Mouse (Mus musculus): ENCODE measurements around the gene Abcc9. TPM values are rescaled to one million over a fixed set of nuclear protein-coding genes. Genes with fewer than 3 reads are reported as not detected.

Abcc9 gene
- polyA plus RNA-seq, 1 experiment from 2014 or later, result 1.9 TPM

GRCm38 (mm10) chr6:142540561-142541160 is 161.5 kb downstream of the Abcc9 start:
- no peak for ATAC-seq
- no peaks in the 10 kb centered on the region for H3K36me3 ChIP-seq (ENCODE audit: control insufficient read depth, insufficient read depth, low read length)
- no peaks in the 10 kb centered on the region for H3K4me1 ChIP-seq (ENCODE audit: control insufficient read depth, insufficient read depth, low read length)
- H3K9me3 ChIP-seq (replicated peaks; ENCODE audit: control insufficient read depth, low read length), result no peaks in the 10 kb centered on the region
- H3K27ac ChIP-seq (ENCODE audit: low read depth, low read length), result no peak overlapping the region
- H3K4me3 ChIP-seq (ENCODE audit: low read depth, low read length), result no peak overlapping the region
- no peak for DNase-seq (ENCODE audit: low spot score)
- WGBS, result 89% methylated on average over 10 of the region's 10 CpGs
- H3K9ac ChIP-seq (ENCODE audit: low read length), result no peak overlapping the region
- no peak overlapping the region for H3K4me2 ChIP-seq (ENCODE audit: low read length)
- H3K27me3 ChIP-seq (replicated peaks; ENCODE audit: control insufficient read depth, insufficient read depth, low read length), result no peaks in the 10 kb centered on the region

GRCm38 (mm10) chr6:142540131-142540530 is 162.0 kb downstream of the Abcc9 start:
- Histone ChIP-seq H3K4me2 (ENCODE audit: low read length) (no peak overlapping the region), H3K4me3 (ENCODE audit: low read depth, low read length) (no peak overlapping the region), H3K9ac (ENCODE audit: low read length) (no peak overlapping the region), H3K27ac (ENCODE audit: low read depth, low read length) (no peak overlapping the region), H3K36me3 (ENCODE audit: control insufficient read depth, insufficient read depth, low read length) (no peaks in the 10 kb centered on the region), H3K27me3 (replicated peaks; ENCODE audit: control insufficient read depth, insufficient read depth, low read length) (no peaks in the 10 kb centered on the region), H3K4me1 (ENCODE audit: control insufficient read depth, insufficient read depth, low read length) (no peaks in the 10 kb centered on the region), H3K9me3 (replicated peaks; ENCODE audit: control insufficient read depth, low read length) (no peaks in the 10 kb centered on the region)
- ATAC-seq (no peak), DNase-seq (ENCODE audit: low spot score) (no peak)
- 93% methylated on average over 5 of the region's 5 CpGs for WGBS

- Histone ChIP-seq H3K27me3 (replicated peaks; ENCODE audit: control insufficient read depth, insufficient read depth, low read length) (no peaks in the 10 kb centered on the region), H3K4me2 (ENCODE audit: low read length) (no peak overlapping the region), H3K27ac (ENCODE audit: low read depth, low read length) (no peak overlapping the region), H3K4me3 (ENCODE audit: low read depth, low read length) (no peak overlapping the region), H3K9ac (ENCODE audit: low read length) (no peak overlapping the region), H3K36me3 (ENCODE audit: control insufficient read depth, insufficient read depth, low read length) (no peaks in the 10 kb centered on the region), H3K9me3 (replicated peaks; ENCODE audit: control insufficient read depth, low read length) (no peaks in the 10 kb centered on the region), H3K4me1 (ENCODE audit: control insufficient read depth, insufficient read depth, low read length) (no peaks in the 10 kb centered on the region)
- WGBS, result 84% methylated on average over 17 of the region's 17 CpGs
- DNase-seq (ENCODE audit: low spot score), result no peak
- no peak for ATAC-seq
These were observed 163.6 kb downstream of the Abcc9 start for GRCm38 (mm10) chr6:142538503-142538902.

Other genes with a start within 250 kb of the Abcc9 start
- not detected in 2 replicates for gene Gys2, start 229.2 kb downstream of the Abcc9 start, polyA plus RNA-seq (2014; fragmentation: Nextera tagmentation; extraction: Ambion mirVana)
- gene Ldhb, start 194.4 kb downstream of the Abcc9 start, polyA plus RNA-seq (2014; fragmentation: Nextera tagmentation; extraction: Ambion mirVana), result 544 and 576 TPM in 2 replicates
- gene Kcnj8, start 130.7 kb downstream of the Abcc9 start, polyA plus RNA-seq (2014; fragmentation: Nextera tagmentation; extraction: Ambion mirVana), result 15.0 TPM in 2 replicates
- gene Cmas, start 54.4 kb upstream of the Abcc9 start, polyA plus RNA-seq (2014; fragmentation: Nextera tagmentation; extraction: Ambion mirVana), result 159 and 173 TPM in 2 replicates
- 0.18 TPM in 1 of 2 replicates, not detected in the other for gene Sult6b2, start 102.2 kb upstream of the Abcc9 start, polyA plus RNA-seq (2014; fragmentation: Nextera tagmentation; extraction: Ambion mirVana)

Data from forebrain, embryonic 14.5 days (tissue).